Mouse (Mus musculus) embryonic facial prominence, embryonic 13.5 days (tissue): ENCODE measurements around the gene Wasl. TPM values are rescaled to one million over a fixed set of nuclear protein-coding genes. Genes with fewer than 3 reads are reported as not detected.

Experiments
- ATAC-seq: fragments of 200-750 bp; cut with Nextera tagmentation; 2 replicates; pipeline ENCODE4 v1.8.0; 2017; ENCODE audit warnings: low read depth; ENCODE audit not compliant: insufficient number of reproducible peaks, insufficient read depth, low FRiP score, low TSS enrichment
- H3K27ac ChIP-seq: fragments of 300-500 bp; sonication (generic); 2 replicates; pipeline ENCODE4 v1.5.1; 2015; ENCODE audit warnings: moderate library complexity, mild to moderate bottlenecking, inconsistent platforms
- H3K27me3 ChIP-seq: fragments of 300-500 bp; sonication (generic); 2 replicates; pipeline ENCODE4 v1.6.1; 2015; ENCODE audit warnings: mild to moderate bottlenecking, inconsistent platforms
- H3K36me3 ChIP-seq: fragments of 300-500 bp; sonication (generic); 2 replicates; pipeline ENCODE4 v1.6.1; 2015; ENCODE audit warnings: mild to moderate bottlenecking, inconsistent platforms
- H3K4me1 ChIP-seq: fragments of 300-500 bp; sonication (generic); 2 replicates; pipeline ENCODE4 v1.6.1; 2015; ENCODE audit warnings: inconsistent platforms
- H3K4me2 ChIP-seq: fragments of 300-500 bp; sonication (generic); 2 replicates; pipeline ENCODE4 v1.6.1; 2015; ENCODE audit warnings: moderate library complexity, mild to moderate bottlenecking, inconsistent platforms
- H3K4me3 ChIP-seq: fragments of 300-500 bp; sonication (generic); 2 replicates; pipeline ENCODE4 v1.5.1; 2015; ENCODE audit warnings: mild to moderate bottlenecking, inconsistent platforms
- H3K9ac ChIP-seq: fragments of 300-500 bp; sonication (generic); 2 replicates; pipeline ENCODE4 v1.6.1; 2015; ENCODE audit warnings: mild to moderate bottlenecking, inconsistent platforms
- H3K9me3 ChIP-seq: fragments of 300-500 bp; sonication (generic); 2 replicates; pipeline ENCODE4 v1.6.1; 2016; ENCODE audit warnings: inconsistent platforms
- WGBS: fragments of 180-500 bp; shearing (Covaris S2); methylation state at CpG from one replicate; pipeline ENCODE4 v1.1.7; 2015; ENCODE audit warnings: mixed read lengths; 5-methylcytosine and 5-hydroxymethylcytosine counted together
- polyA plus RNA-seq: library from polyadenylated mRNA; unstranded; fragments of >200 nt; fragmentation: Nextera tagmentation; extraction: Ambion mirVana; gene quantifications from 2 replicates; pipeline ENCODE4 v1.2.1, GENCODE M21; 2015

The Wasl gene
- polyA plus RNA-seq, 1 experiment from 2014 or later = 79.8 TPM

DNA sequence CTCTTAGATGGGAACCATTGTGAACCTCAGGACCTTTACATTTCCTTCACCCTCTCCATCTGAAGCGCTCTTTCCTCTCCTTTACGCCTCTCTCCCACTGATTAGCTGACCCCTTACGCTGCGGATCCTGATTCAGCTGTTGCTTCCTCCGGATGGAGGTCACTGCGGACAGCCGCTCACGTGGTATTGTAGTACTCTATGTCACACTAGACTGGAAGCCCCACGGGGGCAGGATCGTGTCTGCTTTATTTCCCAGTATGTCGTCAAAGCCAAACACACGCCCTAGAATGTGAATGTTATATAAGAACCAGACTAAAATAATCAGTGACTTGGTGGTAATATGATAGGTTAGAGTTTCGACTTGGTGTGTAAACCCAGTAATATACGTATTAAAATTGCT, 92.4 kb downstream of the Wasl start:
- no peak for ATAC-seq
- Histone ChIP-seq H3K27ac (no peak overlapping the region), H3K36me3 (no peaks in the 10 kb centered on the region), H3K4me2 (no peak overlapping the region), H3K4me3 (no peak overlapping the region), H3K9me3 (0 out of 2 replicates have a peak, but pooled peaks cover 2% of the 10 kb centered on the region), H3K4me1 (no peaks in the 10 kb centered on the region), H3K9ac (no peak overlapping the region), H3K27me3 (no peaks in the 10 kb centered on the region)
- 79% methylated on average over 14 of the region's 14 CpGs for WGBS

DNA sequence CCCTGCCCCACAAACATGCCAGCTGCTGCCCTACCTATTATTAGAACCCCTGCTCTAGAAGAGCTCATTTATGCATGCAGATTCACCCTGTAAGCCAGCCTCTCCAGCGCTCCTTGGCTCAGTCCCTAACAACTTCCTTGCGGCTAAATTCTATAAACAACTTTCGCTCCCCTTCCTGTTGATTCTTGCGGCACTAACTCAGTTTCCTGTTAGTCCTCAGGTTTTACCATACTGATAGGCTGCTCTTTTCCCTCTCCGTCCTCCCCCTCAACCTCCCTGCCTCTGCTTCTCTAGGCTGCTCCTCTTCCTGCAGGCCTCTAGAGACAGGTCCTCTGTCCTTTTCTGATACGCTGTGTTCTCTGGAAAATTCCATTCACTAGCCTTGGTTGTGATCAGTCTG, 93.7 kb downstream of the Wasl start:
- H3K4me2 ChIP-seq = no peak overlapping the region
- no peak for ATAC-seq
- H3K9ac ChIP-seq = no peak overlapping the region
- H3K4me3 ChIP-seq = no peak overlapping the region
- H3K9me3 ChIP-seq = 0 out of 2 replicates have a peak, but pooled peaks cover 2% of the 10 kb centered on the region
- WGBS = 67% methylated on average over 6 of the region's 6 CpGs
- H3K4me1 ChIP-seq = no peaks in the 10 kb centered on the region
- no peaks in the 10 kb centered on the region for H3K36me3 ChIP-seq
- no peaks in the 10 kb centered on the region for H3K27me3 ChIP-seq
- no peak overlapping the region; the same call in 1 of the 2 replicates for H3K27ac ChIP-seq

DNA sequence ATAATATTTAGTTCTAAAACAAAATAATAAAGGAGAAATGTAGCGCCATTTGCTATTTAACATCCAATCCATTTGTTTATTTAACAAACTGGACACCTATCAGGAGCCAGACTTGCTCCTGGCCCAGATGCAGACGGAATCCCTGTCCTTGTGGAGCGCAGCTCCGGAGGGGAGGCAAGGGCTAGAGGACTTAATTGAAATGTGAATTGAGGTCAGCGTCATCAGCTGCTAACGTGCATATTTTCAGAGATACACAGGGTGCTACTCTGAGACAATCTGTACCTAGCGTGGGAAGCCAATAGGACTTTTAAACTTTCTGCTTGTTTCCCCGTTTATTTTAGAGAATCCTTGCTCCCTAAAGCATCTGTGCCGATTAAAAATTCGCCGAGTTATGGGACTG, 94.5 kb downstream of the Wasl start:
- WGBS = 76% methylated on average over 11 of the region's 11 CpGs
- H3K9me3 ChIP-seq = 0 out of 2 replicates have a peak, but pooled peaks cover 2% of the 10 kb centered on the region
- no peak overlapping the region for H3K9ac ChIP-seq
- no peak overlapping the region for H3K4me2 ChIP-seq
- H3K4me1 ChIP-seq = no peaks in the 10 kb centered on the region
- no peak overlapping the region for H3K27ac ChIP-seq
- no peak for ATAC-seq
- no peaks in the 10 kb centered on the region for H3K36me3 ChIP-seq
- no peaks in the 10 kb centered on the region for H3K27me3 ChIP-seq
- H3K4me3 ChIP-seq = no peak overlapping the region

DNA sequence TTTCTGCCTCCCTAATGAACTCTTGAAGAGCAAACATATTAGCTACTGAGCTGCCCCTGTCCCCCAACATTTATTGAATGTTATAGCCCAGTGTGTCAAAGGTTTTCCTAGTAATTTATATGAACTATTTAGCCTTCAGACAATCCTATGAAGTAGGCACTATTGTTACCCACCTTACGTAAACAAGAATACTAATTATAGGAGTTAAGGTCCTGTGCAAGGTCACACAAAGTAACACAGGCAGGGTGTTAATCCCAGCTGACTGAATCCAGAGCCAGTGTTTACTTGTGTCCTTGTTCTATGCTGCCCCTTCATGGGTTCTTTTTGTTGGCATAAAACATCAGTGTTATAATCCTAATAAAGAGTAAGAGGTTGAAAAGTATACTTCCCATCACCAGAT, 95.1 kb downstream of the Wasl start:
- Histone ChIP-seq H3K4me3 (no peak overlapping the region), H3K4me2 (no peak overlapping the region), H3K27me3 (no peaks in the 10 kb centered on the region), H3K9ac (no peak overlapping the region), H3K4me1 (no peaks in the 10 kb centered on the region), H3K27ac (no peak overlapping the region), H3K9me3 (0 out of 2 replicates have a peak, but pooled peaks cover 2% of the 10 kb centered on the region), H3K36me3 (no peaks in the 10 kb centered on the region)
- 82% methylated on average over 1 of the region's 1 CpGs for WGBS
- ATAC-seq = no peak

GRCm38 (mm10) chr6:24568963-24569362, 95.8 kb downstream of the Wasl start:
- H3K4me1 ChIP-seq = no peaks in the 10 kb centered on the region
- no peak overlapping the region for H3K27ac ChIP-seq
- H3K9me3 ChIP-seq = no peaks in the 10 kb centered on the region

GRCm38 (mm10) chr6:24564886-24565285, 99.9 kb downstream of the Wasl start:
- 85% methylated on average over 1 of the region's 1 CpGs for WGBS

More at GRCm38 (mm10) chr6:24568963-24569362, 95.8 kb downstream of the Wasl start:
- Histone ChIP-seq H3K9ac (no peak overlapping the region), H3K36me3 (no peaks in the 10 kb centered on the region), H3K4me3 (no peak overlapping the region), H3K4me2 (no peak overlapping the region), H3K27me3 (no peaks in the 10 kb centered on the region)
- WGBS = 80% methylated on average over 5 of the region's 5 CpGs
- ATAC-seq = no peak

GRCm38 (mm10) chr6:24564081-24564480, 100.7 kb downstream of the Wasl start:
- Histone ChIP-seq H3K9ac (no peak overlapping the region), H3K27ac (no peak overlapping the region), H3K27me3 (no peaks in the 10 kb centered on the region), H3K9me3 (no peaks in the 10 kb centered on the region), H3K4me2 (no peak overlapping the region), H3K36me3 (no peaks in the 10 kb centered on the region), H3K4me1 (no peaks in the 10 kb centered on the region), H3K4me3 (no peak overlapping the region)
- 77% methylated on average over 9 of the region's 9 CpGs for WGBS
- ATAC-seq = no peak

More at GRCm38 (mm10) chr6:24564886-24565285, 99.9 kb downstream of the Wasl start:
- no peaks in the 10 kb centered on the region for H3K27me3 ChIP-seq
- no peak overlapping the region for H3K9ac ChIP-seq
- no peak overlapping the region for H3K27ac ChIP-seq
- ATAC-seq = no peak
- H3K4me3 ChIP-seq = no peak overlapping the region
- H3K9me3 ChIP-seq = no peaks in the 10 kb centered on the region
- no peak overlapping the region for H3K4me2 ChIP-seq
- H3K36me3 ChIP-seq = no peaks in the 10 kb centered on the region
- H3K4me1 ChIP-seq = no peaks in the 10 kb centered on the region

Other genes starting within 250 kb of the Wasl start
- 0.11 TPM in 2 replicates for gene Iqub, start 149.9 kb downstream of the Wasl start, polyA plus RNA-seq
- 342 and 359 TPM in 2 replicates for gene Ndufa5, start 137.0 kb downstream of the Wasl start, polyA plus RNA-seq
- gene Asb15, start 136.9 kb downstream of the Wasl start, polyA plus RNA-seq = not detected in 2 replicates
- 0.10 and 0.30 TPM in 2 replicates for gene Lmod2, start 67.2 kb downstream of the Wasl start, polyA plus RNA-seq
- gene Hyal6, start 68.2 kb upstream of the Wasl start, polyA plus RNA-seq = not detected in 2 replicates
- gene Hyal4, start 83.3 kb upstream of the Wasl start, polyA plus RNA-seq = not detected in 2 replicates
- gene Spam1, start 126.2 kb upstream of the Wasl start, polyA plus RNA-seq = not detected in 2 replicates
- gene Hyal5, start 193.0 kb upstream of the Wasl start, polyA plus RNA-seq = not detected in 2 replicates